Mouse (Mus musculus) intestine, postnatal 0 days (tissue): Measurements from ENCODE around the gene Frmpd4. TPM values are rescaled to one million over a fixed set of nuclear protein-coding genes. Genes with fewer than 3 reads are reported as not detected.

Experiments used
- ATAC-seq: fragments of 200-750 bp; cut with Nextera tagmentation; 2 replicates; pipeline ENCODE4 v1.8.0; 2017; ENCODE audit warnings: mild to moderate bottlenecking, moderate TSS enrichment, moderate library complexity
- H3K27ac ChIP-seq: fragments of 300-500 bp; sonication (generic); 2 replicates; pipeline ENCODE4 v1.5.1; 2014; ENCODE audit warnings: mild to moderate bottlenecking, low read depth, low read length, moderate library complexity
- H3K27me3 ChIP-seq: fragments of 300-500 bp; sonication (generic); replicated peaks from 2 replicates; pipeline ENCODE4 v1.6.1; 2014; ENCODE audit warnings: low read length, mixed read lengths; ENCODE audit not compliant: control insufficient read depth, insufficient read depth
- H3K36me3 ChIP-seq: fragments of 300-500 bp; sonication (generic); 2 replicates; pipeline ENCODE4 v1.6.1; 2014; ENCODE audit warnings: mild to moderate bottlenecking, moderate library complexity; ENCODE audit not compliant: control insufficient read depth, insufficient read depth
- H3K4me1 ChIP-seq: fragments of 300-500 bp; sonication (generic); replicated peaks from 2 replicates; pipeline ENCODE4 v1.6.1; 2014; ENCODE audit warnings: antibody characterized with exemption, low read length, mixed read lengths; ENCODE audit not compliant: control insufficient read depth, insufficient read depth
- H3K4me2 ChIP-seq: fragments of 300-500 bp; sonication (generic); replicated peaks from 2 replicates; pipeline ENCODE4 v1.6.1; 2014; ENCODE audit warnings: low read depth, mild to moderate bottlenecking, moderate library complexity
- H3K4me3 ChIP-seq: fragments of 300-500 bp; sonication (generic); 2 replicates; pipeline ENCODE4 v1.5.1; 2014; ENCODE audit warnings: low read depth, low read length
- H3K9ac ChIP-seq: fragments of 300-500 bp; sonication (generic); 2 replicates; pipeline ENCODE4 v1.6.1; 2014; ENCODE audit warnings: mild to moderate bottlenecking, low read depth, low read length
- H3K9me3 ChIP-seq: fragments of 300-500 bp; sonication (generic); 2 replicates; pipeline ENCODE4 v1.6.1; 2016; ENCODE audit warnings: mixed run types; ENCODE audit not compliant: control insufficient read depth
- CTCF ChIP-seq: sonication (generic); IDR thresholded peaks from 2 replicates; pipeline ENCODE4 v1.5.1; 2016; ENCODE audit warnings: low read depth, mild to moderate bottlenecking, control low read depth, antibody characterized with exemption, moderate library complexity
- WGBS: fragments of 180-500 bp; shearing (Covaris S2); extraction: QIAGEN DNeasy Blood & Tissue Kit; methylation state at CpG from one replicate; pipeline ENCODE4 v1.1.7; 2014; 5-methylcytosine and 5-hydroxymethylcytosine counted together
- polyA plus RNA-seq: library from polyadenylated mRNA; unstranded; fragments of >200 nt; fragmentation: Nextera tagmentation; extraction: Ambion mirVana; gene quantifications from 2 replicates; pipeline ENCODE4 v1.2.1, GENCODE M21; 2015

Frmpd4 gene
- polyA plus RNA-seq, 1 experiment from 2014 or later, result 0.09 TPM

DNA sequence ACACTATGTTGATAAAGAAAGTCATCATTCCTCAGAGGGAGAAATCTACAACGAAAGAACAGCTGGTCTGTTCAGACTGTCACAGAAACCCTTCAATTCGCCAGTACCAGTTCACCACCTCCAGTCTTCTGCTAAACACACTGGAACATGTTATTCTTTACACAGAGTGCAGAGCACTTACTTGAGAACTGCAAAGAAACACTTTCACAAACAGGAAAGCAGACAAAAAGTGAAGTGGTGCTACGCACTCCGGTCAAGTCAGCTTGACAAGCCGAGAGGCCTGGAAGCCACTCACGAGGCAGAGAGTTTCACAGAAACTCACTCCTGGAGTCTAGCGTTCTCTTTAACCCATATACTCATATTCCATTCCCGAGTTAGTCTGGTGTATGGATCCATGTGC, 387.5 kb downstream of the Frmpd4 start:
- TF ChIP-seq CTCF, result no peak
- WGBS, result 88% methylated on average over 8 of the region's 8 CpGs
- no peak overlapping the region for H3K4me3 ChIP-seq
- H3K27ac ChIP-seq, result no peak overlapping the region
- H3K9ac ChIP-seq, result no peak overlapping the region
- ATAC-seq, result no peak
- no peak overlapping the region for H3K4me2 ChIP-seq
- H3K27me3 ChIP-seq, result no peaks in the 10 kb centered on the region
- H3K9me3 ChIP-seq, result no peaks in the 10 kb centered on the region
- H3K4me1 ChIP-seq, result no peaks in the 10 kb centered on the region
- no peaks in the 10 kb centered on the region for H3K36me3 ChIP-seq

- no peaks in the 10 kb centered on the region for H3K4me1 ChIP-seq
- H3K9me3 ChIP-seq, result no peaks in the 10 kb centered on the region
- no peak overlapping the region for H3K9ac ChIP-seq
- no peak for ATAC-seq
- no peaks in the 10 kb centered on the region for H3K27me3 ChIP-seq
- TF ChIP-seq CTCF, result no peak
- no peak overlapping the region for H3K4me2 ChIP-seq
- H3K4me3 ChIP-seq, result no peak overlapping the region
- no peaks in the 10 kb centered on the region for H3K36me3 ChIP-seq
- no peak overlapping the region for H3K27ac ChIP-seq
Observed at GRCm38 (mm10) chrX:168163001-168163400, 414.0 kb downstream of the Frmpd4 start.

- WGBS, result 60% methylated on average over 3 of the region's 3 CpGs
- Histone ChIP-seq H3K27me3 (no peaks in the 10 kb centered on the region), H3K9ac (no peak overlapping the region), H3K36me3 (no peaks in the 10 kb centered on the region), H3K9me3 (no peaks in the 10 kb centered on the region), H3K4me2 (no peak overlapping the region), H3K27ac (no peak overlapping the region), H3K4me1 (no peaks in the 10 kb centered on the region), H3K4me3 (no peak overlapping the region)
- ATAC-seq, result no peak
- TF ChIP-seq CTCF, result no peak
Observed at GRCm38 (mm10) chrX:168158866-168159265, 418.2 kb downstream of the Frmpd4 start.

DNA sequence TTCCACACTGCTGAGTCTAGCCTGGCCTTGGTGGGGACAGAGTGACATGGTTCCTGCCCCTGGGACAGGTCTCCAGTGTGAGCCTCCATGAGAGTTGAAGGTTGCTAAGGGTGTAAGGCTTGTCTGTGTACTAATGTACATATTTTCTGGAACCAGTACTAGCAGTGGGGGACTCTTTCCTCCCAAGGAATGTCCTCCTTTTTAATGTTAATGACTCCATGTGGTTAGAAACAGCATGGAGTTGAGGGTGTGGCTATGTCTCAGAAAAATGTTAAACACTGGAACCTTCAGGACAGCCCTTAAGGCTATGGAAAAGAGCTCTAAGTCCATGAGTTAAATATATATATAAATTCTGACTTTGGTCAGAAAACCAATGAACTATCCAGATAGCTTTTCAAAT, 436.0 kb downstream of the Frmpd4 start:
- Histone ChIP-seq H3K9me3 (no peaks in the 10 kb centered on the region), H3K4me3 (no peak overlapping the region), H3K27me3 (no peaks in the 10 kb centered on the region), H3K9ac (no peak overlapping the region), H3K4me1 (no peaks in the 10 kb centered on the region), H3K27ac (no peak overlapping the region), H3K36me3 (no peaks in the 10 kb centered on the region), H3K4me2 (no peak overlapping the region)
- no peak for TF ChIP-seq CTCF
- ATAC-seq, result no peak

DNA sequence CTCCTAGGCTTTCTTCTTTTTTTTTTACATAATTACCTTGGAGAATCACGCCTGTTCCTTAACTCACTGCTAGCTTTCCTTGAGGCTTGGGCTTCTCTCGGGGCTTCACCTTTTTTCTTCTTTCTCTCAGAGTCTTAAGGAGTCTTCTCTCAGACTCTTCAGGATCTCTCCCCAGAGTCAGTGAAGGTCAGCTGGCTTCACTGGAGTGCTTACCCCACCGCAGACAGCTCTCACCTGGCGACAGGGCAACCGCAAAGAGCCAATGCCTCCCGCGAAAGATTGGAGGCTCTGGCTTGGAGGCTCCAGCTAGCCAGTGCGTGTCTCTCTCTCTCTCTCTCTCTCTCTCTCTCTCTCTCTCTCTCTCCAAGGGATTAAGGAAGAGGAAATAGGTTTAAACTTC, 453.0 kb downstream of the Frmpd4 start:
- ATAC-seq, result no peak
- Histone ChIP-seq H3K9ac (no peak overlapping the region), H3K4me3 (no peak overlapping the region), H3K36me3 (no peaks in the 10 kb centered on the region), H3K9me3 (no peaks in the 10 kb centered on the region), H3K27me3 (peaks cover 23% of the 10 kb centered on the region), H3K27ac (no peak overlapping the region), H3K4me1 (no peaks in the 10 kb centered on the region), H3K4me2 (no peak overlapping the region)
- WGBS, result 17% methylated on average over 8 of the region's 8 CpGs
- TF ChIP-seq CTCF, result no peak

DNA sequence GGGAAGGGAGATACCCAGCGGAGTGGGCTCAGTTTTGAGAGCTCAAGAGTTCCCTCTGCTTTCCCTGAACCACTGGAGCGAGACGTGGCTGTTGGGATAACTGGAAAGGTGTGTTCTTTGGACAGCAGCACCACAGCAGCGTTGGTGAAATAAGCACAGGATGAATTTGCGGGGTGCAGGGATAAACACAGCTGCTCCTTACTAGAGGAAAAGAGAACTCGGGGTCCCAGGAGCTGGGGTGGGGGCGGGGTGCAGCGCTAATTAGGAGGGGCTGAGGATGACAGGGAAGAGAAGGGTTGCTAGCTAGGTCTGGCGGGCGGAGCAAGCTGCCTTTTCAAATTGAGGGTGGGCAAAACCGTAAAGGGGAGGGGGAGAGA, 453.5 kb downstream of the Frmpd4 start:
- ATAC-seq, result no peak
- no peak for TF ChIP-seq CTCF
- Histone ChIP-seq H3K4me3 (peak overlapping the region; percentile 20; the same call in 1 of the 2 replicates), H3K36me3 (no peaks in the 10 kb centered on the region), H3K27me3 (peaks cover 23% of the 10 kb centered on the region), H3K9ac (no peak overlapping the region), H3K27ac (no peak overlapping the region), H3K9me3 (no peaks in the 10 kb centered on the region), H3K4me2 (peak overlapping the region; percentile 56), H3K4me1 (no peaks in the 10 kb centered on the region)
- WGBS, result 15% methylated on average over 11 of the region's 11 CpGs
